Mouse (Mus musculus) erythroblast, embryonic 14.5 days (primary cell): ENCODE data around the gene Nfic. TPM values are rescaled to one million over a fixed set of nuclear protein-coding genes. Genes with fewer than 3 reads are reported as not detected.

ENCODE experiments used
- H3K27me3 ChIP-seq: 2 replicates; pipeline ENCODE4 v1.6.1; 2012; ENCODE audit warnings: inconsistent platforms; ENCODE audit not compliant: control insufficient read depth
- H3K36me3 ChIP-seq: 2 replicates; pipeline ENCODE4 v1.6.1; 2012; ENCODE audit warnings: mild to moderate bottlenecking, inconsistent platforms; ENCODE audit not compliant: control insufficient read depth
- H3K4me1 ChIP-seq: 2 replicates; pipeline ENCODE4 v1.6.1; 2012; ENCODE audit warnings: inconsistent platforms; ENCODE audit not compliant: control insufficient read depth
- H3K4me3 ChIP-seq: replicated peaks from 2 replicates; pipeline ENCODE3; 2012; ENCODE audit warnings: moderate library complexity, mild to moderate bottlenecking, inconsistent platforms
- H3K9me3 ChIP-seq: 2 replicates; pipeline ENCODE4 v1.6.1; 2012; ENCODE audit warnings: low read length, inconsistent platforms, mixed read lengths; ENCODE audit not compliant: control insufficient read depth
- GATA1 ChIP-seq: IDR thresholded peaks from 2 replicates; pipeline ENCODE4 v1.6.1; 2012; ENCODE audit warnings: low read length, inconsistent platforms, mixed read lengths
- TAL1 ChIP-seq: IDR thresholded peaks from 3 replicates; pipeline ENCODE4 v1.6.1; 2012; ENCODE audit warnings: low read length, inconsistent platforms, mixed read lengths
- polyA plus RNA-seq: library from polyadenylated mRNA; stranded (reverse); fragments of >175 nt; gene quantifications from 2 replicates; pipeline ENCODE4 v1.2.3, GENCODE M21; 2012

Gene Nfic
- polyA plus RNA-seq, 1 experiment, result 0.94 TPM

DNA sequence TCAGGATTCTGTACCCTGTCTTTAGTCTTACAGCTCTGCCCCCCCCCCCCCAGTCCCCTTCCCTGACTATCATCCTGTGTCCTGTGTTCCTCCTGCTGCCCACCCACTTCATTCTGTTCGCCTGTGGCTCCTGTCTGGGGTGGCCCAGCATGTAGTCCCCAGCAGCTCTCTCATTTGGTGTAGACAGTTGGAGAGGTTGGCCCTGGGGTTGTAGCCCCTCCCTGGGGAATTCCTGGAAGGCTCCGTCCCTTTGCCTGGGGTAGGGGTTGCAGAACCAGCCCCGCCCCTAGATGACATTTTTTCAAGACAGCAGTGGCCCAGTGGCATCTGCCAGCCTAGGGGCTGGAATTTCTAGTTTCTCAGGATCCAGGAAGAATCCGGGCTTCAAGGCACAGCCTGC lies 97.2 kb downstream of the Nfic start:
- peak overlapping the region; percentile 86 for H3K4me3 ChIP-seq
- no peaks in the 10 kb centered on the region for H3K27me3 ChIP-seq
- H3K9me3 ChIP-seq, result no peaks in the 10 kb centered on the region
- TF ChIP-seq GATA1 (no peak), TAL1 (no peak)
- H3K4me1 ChIP-seq, result peaks cover 88% of the 10 kb centered on the region
- peaks cover 45% of the 10 kb centered on the region for H3K36me3 ChIP-seq

GRCm38 (mm10) chr10:81356991-81357844 lies 98.2 kb downstream of the Nfic start, which contains the start of gene Mfsd12:
Gene Mfsd12 (plus strand): TSS chr10:81357491.
- H3K36me3 ChIP-seq, result peaks cover 35% of the 10 kb centered on the region
- peaks cover 87% of the 10 kb centered on the region for H3K4me1 ChIP-seq
- H3K4me3 ChIP-seq, result peak within 1 kb of the TSS; percentile 86
- no peak for TF ChIP-seq GATA1
- no peaks in the 10 kb centered on the region for H3K9me3 ChIP-seq
- H3K27me3 ChIP-seq, result no peaks in the 10 kb centered on the region

GRCm38 (mm10) chr10:81356352-81356990 lies 99.0 kb downstream of the Nfic start:
- peaks cover 28% of the 10 kb centered on the region for H3K36me3 ChIP-seq
- H3K4me3 ChIP-seq, result peak overlapping the region; percentile 86
- TF ChIP-seq TAL1, result no peak
- H3K9me3 ChIP-seq, result no peaks in the 10 kb centered on the region
- no peaks in the 10 kb centered on the region for H3K27me3 ChIP-seq
- peaks cover 87% of the 10 kb centered on the region for H3K4me1 ChIP-seq

- no peaks in the 10 kb centered on the region for H3K27me3 ChIP-seq
- no peak overlapping the region for H3K4me3 ChIP-seq
- peaks cover 18% of the 10 kb centered on the region for H3K36me3 ChIP-seq
- H3K4me1 ChIP-seq, result peaks cover 87% of the 10 kb centered on the region
- no peaks in the 10 kb centered on the region for H3K9me3 ChIP-seq
- TF ChIP-seq TAL1, result no peak
- no peak for TF ChIP-seq GATA1
Measured at GRCm38 (mm10) chr10:81355533-81355932, 99.9 kb downstream of the Nfic start.

GRCm38 (mm10) chr10:81354738-81355477 lies 100.5 kb downstream of the Nfic start:
- H3K27me3 ChIP-seq, result no peaks in the 10 kb centered on the region
- TF ChIP-seq GATA1 (no peak), TAL1 (no peak)
- peaks cover 83% of the 10 kb centered on the region for H3K4me1 ChIP-seq
- no peaks in the 10 kb centered on the region for H3K9me3 ChIP-seq
- H3K4me3 ChIP-seq, result no peak overlapping the region
- peaks cover 12% of the 10 kb centered on the region for H3K36me3 ChIP-seq

GRCm38 (mm10) chr10:81351678-81352291 lies 103.7 kb downstream of the Nfic start:
- H3K9me3 ChIP-seq, result no peaks in the 10 kb centered on the region
- H3K4me1 ChIP-seq, result peaks cover 85% of the 10 kb centered on the region
- H3K27me3 ChIP-seq, result no peaks in the 10 kb centered on the region
- H3K4me3 ChIP-seq, result peak overlapping the region; percentile 97
- H3K36me3 ChIP-seq, result peaks cover 22% of the 10 kb centered on the region
- TF ChIP-seq TAL1 (no peak), GATA1 (0 out of 2 replicates have a peak, but pooled peaks have one; percentile 4)

- Histone ChIP-seq H3K4me3 (peak within 1 kb of the TSS; percentile 97), H3K27me3 (peaks cover 7% of the 10 kb centered on the region), H3K36me3 (peaks cover 32% of the 10 kb centered on the region), H3K9me3 (no peaks in the 10 kb centered on the region), H3K4me1 (peaks cover 82% of the 10 kb centered on the region)
- TF ChIP-seq TAL1 (no peak), GATA1 (no peak)
Measured at GRCm38 (mm10) chr10:81350351-81351063, 104.9 kb downstream of the Nfic start, which contains the start of gene Hmg20b. Gene Hmg20b (minus strand): TSS chr10:81350480.

DNA sequence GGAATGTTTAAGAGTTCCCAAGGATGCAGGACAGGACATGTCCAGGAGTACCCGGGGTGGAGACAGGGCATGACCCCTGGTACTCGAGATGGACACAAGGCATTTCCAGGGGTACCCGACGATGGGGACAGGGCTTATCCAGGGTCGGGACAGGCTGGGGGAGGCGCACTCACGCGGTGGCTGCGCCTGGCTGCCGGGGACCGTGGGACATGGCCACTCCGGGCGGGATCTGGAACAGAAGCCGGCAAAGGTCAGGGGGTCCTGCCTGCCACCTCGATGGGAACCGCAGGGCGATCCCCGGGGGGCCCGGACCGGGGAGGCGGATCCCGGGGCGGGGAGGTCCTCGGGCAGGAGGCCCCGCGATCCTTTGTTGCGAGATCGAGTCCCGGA lies 105.5 kb downstream of the Nfic start:
- Histone ChIP-seq H3K36me3 (peaks cover 32% of the 10 kb centered on the region), H3K9me3 (no peaks in the 10 kb centered on the region), H3K4me1 (peaks cover 78% of the 10 kb centered on the region), H3K27me3 (peaks cover 12% of the 10 kb centered on the region), H3K4me3 (peak overlapping the region; percentile 97)
- TF ChIP-seq GATA1, result no peak
- TF ChIP-seq TAL1, result no peak
